Mouse (Mus musculus) liver, adult 2 months (tissue): ENCODE measurements around the gene Eif2ak3.

Experiments
- CTCF ChIP-seq: fragments of 200-500 bp; IDR thresholded peaks from 2 replicates; pipeline ENCODE4 v1.5.1; 2011; ENCODE audit warnings: low read depth, low read length, control low read depth
- POLR2A ChIP-seq: fragments of 200-500 bp; IDR thresholded peaks from 2 replicates; pipeline ENCODE4 v1.6.1; 2011; ENCODE audit warnings: low read length, control low read depth; ENCODE audit not compliant: insufficient read depth; ENCODE audit errors: extremely low read depth

DNA sequence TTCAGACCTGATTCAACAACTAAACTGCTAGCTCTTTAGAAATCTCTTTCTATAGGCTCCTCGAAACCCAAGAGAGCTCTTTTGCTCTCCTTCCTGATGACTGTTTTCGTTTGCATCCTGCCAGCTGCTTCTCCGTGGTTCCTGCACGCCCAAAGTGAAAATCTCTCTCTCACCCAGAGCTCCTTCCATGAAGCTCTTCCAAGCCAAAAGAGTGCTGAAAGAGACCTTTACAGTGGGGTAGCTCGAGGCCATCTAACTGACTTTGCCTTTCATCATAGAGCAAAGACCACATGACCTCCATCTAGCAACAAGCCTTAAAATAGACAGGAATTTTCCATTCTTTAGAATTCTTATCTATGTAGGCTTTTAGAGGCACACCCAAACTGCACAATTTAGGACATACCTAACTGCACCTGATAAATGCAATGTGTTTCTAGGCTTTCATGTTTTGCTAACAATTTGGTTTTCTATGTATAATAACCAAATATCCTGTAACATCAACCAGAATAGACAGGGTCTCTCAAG, 21.9 kb upstream of the Eif2ak3 start:
- TF ChIP-seq CTCF: no peak
- no peak for TF ChIP-seq POLR2A
